Comparison of ENCODE assay signal across 13 mouse cellular contexts in the genomic region with DNA sequence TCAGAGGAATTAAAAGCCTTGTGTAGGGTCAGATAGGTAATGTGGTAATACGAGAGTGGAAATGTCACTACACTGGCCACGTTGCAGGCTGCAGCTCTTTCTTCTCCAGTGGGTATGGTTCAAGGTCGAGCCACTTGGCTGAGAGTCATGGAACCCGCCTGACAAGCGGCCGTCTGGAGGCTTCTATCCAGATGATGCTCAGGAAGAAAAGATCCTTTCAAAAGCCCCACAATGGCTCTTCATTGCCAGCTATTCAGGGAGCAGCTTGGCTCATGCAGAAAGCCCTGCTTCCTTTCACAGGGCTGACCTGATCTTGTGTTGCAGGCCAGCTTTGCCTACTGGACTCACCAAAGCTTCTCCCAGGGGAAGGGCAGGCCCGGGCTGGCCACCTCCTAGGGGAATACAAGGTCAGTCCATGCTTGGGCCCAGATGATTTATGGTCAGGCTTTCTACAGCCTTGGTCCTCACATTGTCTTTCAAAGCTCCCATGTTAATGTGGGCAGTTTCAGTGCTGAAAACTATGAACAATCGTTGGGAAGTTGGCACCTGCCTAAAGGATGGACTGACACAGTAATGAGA.
DNase-seq lines count a peak whose midpoint lies in the region; ATAC-seq lines count a peak whose summit lies in the region.
"Had no signal": no experiment of that assay in that cellular context is flagged by ENCODE, and none has a peak within 500 bp of the region (broad histone marks: within the 10 kb centered on the region; RNA-seq: fewer than 3 reads in every experiment).

No protein-coding gene starts in this region.

- peak; percentile 39 for ATAC-seq in forebrain, embryonic 16.5 days

- H3K27me3 ChIP-seq in forebrain, embryonic 16.5 days (replicated peaks; ENCODE audit: control insufficient read depth, insufficient read depth, low read length) = no peaks in the 10 kb centered on the region
- H3K27me3 ChIP-seq in forebrain, embryonic 10.5 days (ENCODE audit: poor library complexity, severe bottlenecking) = no peaks in the 10 kb centered on the region
- H3K27me3 ChIP-seq: limb, embryonic 15.5 days had no signal

- intact Hi-C loops in gastrocnemius, postnatal 14 days (cut with DNase I; ENCODE audit: low total_unique reads) = no loop called here

- no peaks in the 10 kb centered on the region for H3K9me3 ChIP-seq in forebrain, embryonic 16.5 days (ENCODE audit: control insufficient read depth, low read length)
- H3K9me3 ChIP-seq in forebrain, embryonic 10.5 days = no peaks in the 10 kb centered on the region
- H3K9me3 ChIP-seq: limb, embryonic 15.5 days had no signal

- H3K9ac ChIP-seq in forebrain, embryonic 16.5 days (replicated peaks; ENCODE audit: low read depth, low read length) = no peak overlapping the region
- H3K9ac ChIP-seq: limb, embryonic 15.5 days had no signal

- no peak overlapping the region for H3K27ac ChIP-seq in forebrain, embryonic 16.5 days (ENCODE audit: low read length)
- H3K27ac ChIP-seq in forebrain, embryonic 10.5 days = no peak overlapping the region
- H3K27ac ChIP-seq: limb, embryonic 15.5 days had no signal

- H3K4me2 ChIP-seq in forebrain, embryonic 16.5 days (ENCODE audit: low read length) = no peak overlapping the region
- H3K4me2 ChIP-seq: limb, embryonic 15.5 days had no signal

- 37% methylated on average over 8 of the region's 8 CpGs for WGBS in forebrain, embryonic 16.5 days
- WGBS in forebrain, embryonic 10.5 days = 77% methylated on average over 8 of the region's 8 CpGs

- no peak overlapping the region for H3K4me3 ChIP-seq in forebrain, embryonic 16.5 days (replicated peaks; ENCODE audit: low read length)
- no peak overlapping the region for H3K4me3 ChIP-seq in forebrain, embryonic 10.5 days
- H3K4me3 ChIP-seq: limb, embryonic 15.5 days had no signal

- no peaks in the 10 kb centered on the region for H3K36me3 ChIP-seq in forebrain, embryonic 16.5 days (ENCODE audit: control insufficient read depth, insufficient read depth)
- H3K36me3 ChIP-seq in forebrain, embryonic 10.5 days (replicated peaks) = peaks cover 5% of the 10 kb centered on the region
- H3K36me3 ChIP-seq: limb, embryonic 15.5 days had no signal

- H3K4me1 ChIP-seq in forebrain, embryonic 16.5 days (replicated peaks; ENCODE audit: control insufficient read depth, insufficient read depth, low read length) = peaks cover 26% of the 10 kb centered on the region
- peaks cover 18% of the 10 kb centered on the region for H3K4me1 ChIP-seq in forebrain, embryonic 10.5 days
- H3K4me1 ChIP-seq: limb, embryonic 15.5 days had no signal

- peak; percentile 64 to 78 for DNase-seq in adrenal gland, adult (ENCODE audit: inconsistent age in 2 of 2, low spot score in 1 of 2)
- DNase-seq in adrenal gland, postnatal 25 days = no peak
- no peak for DNase-seq in forebrain, embryonic 10.5 days (ENCODE audit: extremely low spot score, low spot score)
- peak; percentile 34 for DNase-seq in right cerebral cortex, adult 18-20 months
- DNase-seq in right cerebral cortex, postnatal 14 days = no peak
- no peak for DNase-seq in retina, postnatal 1 day
- DNase-seq in gastrocnemius, postnatal 14 days = no peak
- DNase-seq: heart, adult 18-20 months; heart, postnatal 14 days; kidney, adult 18-20 months; thymus, adult 18-20 months had no signal

Comparison
In these comparisons a context has a peak if more than half of its experiments do, and no peak if none do; other contexts are left out.
1. DNase-seq: peak in adrenal gland, adult (2 of 2) and right cerebral cortex, adult 18-20 months (single experiment); none in adrenal gland, postnatal 25 days (single experiment), forebrain, embryonic 10.5 days (single experiment), right cerebral cortex, postnatal 14 days (single experiment), retina, postnatal 1 day (single experiment) and gastrocnemius, postnatal 14 days (single experiment).